Mouse (Mus musculus) heart, postnatal 0 days (tissue): ENCODE results near the gene Ctnnd1. TPM values are rescaled to one million over a fixed set of nuclear protein-coding genes. Genes with fewer than 3 reads are reported as not detected.

ENCODE experiments used
- ATAC-seq: fragments of 200-750 bp; cut with Nextera tagmentation; 2 replicates; pipeline ENCODE4 v1.8.0; 2017; ENCODE audit warnings: low read depth, moderate number of reproducible peaks, moderate library complexity; ENCODE audit not compliant: insufficient read depth
- DNase-seq: peaks from one replicate; pipeline ENCODE4 v3.0.0-alpha.2; 2016; ENCODE audit warnings: low spot score
- H3K27ac ChIP-seq: fragments of 300-500 bp; sonication (generic); 2 replicates; pipeline ENCODE4 v1.5.1; 2014; ENCODE audit warnings: low read depth, mild to moderate bottlenecking
- H3K27me3 ChIP-seq: fragments of 300-500 bp; sonication (generic); 2 replicates; pipeline ENCODE4 v1.6.1; 2014; ENCODE audit warnings: low read length, mixed read lengths; ENCODE audit not compliant: control insufficient read depth, insufficient read depth
- H3K36me3 ChIP-seq: fragments of 300-500 bp; sonication (generic); replicated peaks from 2 replicates; pipeline ENCODE4 v1.6.1; 2014; ENCODE audit warnings: low read length, mixed read lengths; ENCODE audit not compliant: control insufficient read depth, insufficient read depth
- H3K4me1 ChIP-seq: fragments of 300-500 bp; sonication (generic); 2 replicates; pipeline ENCODE4 v1.6.1; 2014; ENCODE audit warnings: antibody characterized with exemption; ENCODE audit not compliant: control insufficient read depth, insufficient read depth
- H3K4me2 ChIP-seq: fragments of 300-500 bp; sonication (generic); 2 replicates; pipeline ENCODE4 v1.6.1; 2014; ENCODE audit warnings: low read depth, mild to moderate bottlenecking, low read length, moderate library complexity
- H3K4me3 ChIP-seq: fragments of 300-500 bp; sonication (generic); 2 replicates; pipeline ENCODE4 v1.5.1; 2014; ENCODE audit warnings: low read depth, low read length
- H3K9ac ChIP-seq: fragments of 300-500 bp; sonication (generic); replicated peaks from 2 replicates; pipeline ENCODE4 v1.6.1; 2014; ENCODE audit warnings: low read depth, low read length, mixed read lengths
- H3K9me3 ChIP-seq: fragments of 300-500 bp; sonication (generic); replicated peaks from 2 replicates; pipeline ENCODE4 v1.6.1; 2016; ENCODE audit warnings: low read length; ENCODE audit not compliant: control insufficient read depth
- CTCF ChIP-seq: IDR thresholded peaks from 2 replicates; pipeline ENCODE4 v1.5.1; 2016; ENCODE audit warnings: antibody characterized with exemption, control low read depth, low read depth
- EP300 ChIP-seq: IDR thresholded peaks from 2 replicates; pipeline ENCODE4 v1.6.1; 2016; ENCODE audit warnings: antibody characterized with exemption, low read depth
- WGBS: fragments of 180-500 bp; shearing (Covaris S2); extraction: QIAGEN DNeasy Blood & Tissue Kit; methylation state at CpG from one replicate; pipeline ENCODE4 v1.1.7; 2014; 5-methylcytosine and 5-hydroxymethylcytosine counted together
- polyA plus RNA-seq: library from polyadenylated mRNA; unstranded; fragments of >200 nt; fragmentation: Nextera tagmentation; extraction: Ambion mirVana; gene quantifications from 2 replicates; pipeline ENCODE4 v1.2.1, GENCODE M21; 2015
- total RNA-seq: library from RNA; depleted of rRNA; stranded (reverse); fragments of >200 nt; gene quantifications from 2 replicates; pipeline ENCODE4 v1.2.3, GENCODE M21; 2014; ENCODE audit warnings: low replicate concordance; rRNA removed

The Ctnnd1 gene
- total and polyA plus RNA-seq, 2 experiments from 2014 or later, result 29.8 to 121 TPM

DNA sequence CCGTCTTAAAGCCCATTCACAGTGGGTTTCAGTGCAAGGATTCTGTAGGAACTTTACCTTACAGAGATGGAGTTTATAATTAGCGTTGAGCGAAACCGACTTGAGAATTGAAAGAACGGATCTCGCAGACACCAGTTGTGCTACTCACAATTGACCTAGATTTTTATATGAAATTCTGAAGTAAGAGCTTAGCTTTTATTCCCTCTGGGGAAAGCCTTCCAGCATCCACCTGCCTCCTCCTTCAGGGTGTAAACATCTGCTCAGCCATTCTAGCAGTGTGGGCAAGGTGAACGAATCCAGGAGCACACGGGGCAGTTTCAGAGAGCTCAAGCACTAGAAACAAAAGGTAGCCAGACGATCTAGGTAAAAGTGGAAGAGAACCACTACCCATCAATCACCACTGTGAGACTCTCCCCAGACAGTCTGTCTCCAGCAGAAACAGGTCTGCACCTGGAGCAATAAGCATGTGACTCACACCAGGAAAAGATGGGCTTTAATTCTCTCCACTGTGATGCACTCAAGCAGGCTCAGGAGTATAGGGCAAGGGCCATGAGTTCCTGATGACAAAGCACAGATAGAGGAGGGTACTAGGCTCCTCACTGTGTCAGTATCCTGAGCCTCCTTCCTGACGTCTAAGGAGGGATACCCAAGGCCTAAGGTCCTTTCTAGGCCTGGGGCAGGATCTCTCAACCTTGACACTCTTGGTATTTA lies 99.0 kb downstream of the Ctnnd1 start:
- H3K27me3 ChIP-seq, result no peaks in the 10 kb centered on the region
- no peak for TF ChIP-seq CTCF
- TF ChIP-seq EP300, result no peak
- no peak overlapping the region for H3K9ac ChIP-seq
- no peak overlapping the region for H3K27ac ChIP-seq
- WGBS, result 82% methylated on average over 10 of the region's 10 CpGs
- DNase-seq (no peak), ATAC-seq (no peak)
- no peaks in the 10 kb centered on the region for H3K36me3 ChIP-seq
- no peaks in the 10 kb centered on the region for H3K9me3 ChIP-seq
- no peak overlapping the region for H3K4me3 ChIP-seq
- no peak overlapping the region for H3K4me2 ChIP-seq
- H3K4me1 ChIP-seq, result no peaks in the 10 kb centered on the region

Other genes starting within 250 kb of the Ctnnd1 start
- 32.3 and 78.2 TPM in 2 replicates for gene Calcrl, start 225.4 kb downstream of the Ctnnd1 start, total RNA-seq
- 26.5 and 28.5 TPM in 2 replicates for gene Calcrl, start 225.4 kb downstream of the Ctnnd1 start, polyA plus RNA-seq
- gene Tfpi, start 174.0 kb downstream of the Ctnnd1 start, total RNA-seq, result 55.2 and 58.1 TPM in 2 replicates
- gene Tfpi, start 174.0 kb downstream of the Ctnnd1 start, polyA plus RNA-seq, result 58.4 and 59.5 TPM in 2 replicates
- not detected in 2 replicates for gene Btbd18, start 8.3 kb upstream of the Ctnnd1 start, total RNA-seq
- gene Btbd18, start 8.3 kb upstream of the Ctnnd1 start, polyA plus RNA-seq, result 0.05 and 0.08 TPM in 2 replicates
- 240 and 350 TPM in 2 replicates for gene Selenoh, start 20.0 kb upstream of the Ctnnd1 start, total RNA-seq
- 137 and 149 TPM in 2 replicates for gene Selenoh, start 20.0 kb upstream of the Ctnnd1 start, polyA plus RNA-seq
- not detected in 2 replicates for gene Gm28635, start 27.3 kb upstream of the Ctnnd1 start, total RNA-seq
- gene Gm28635, start 27.3 kb upstream of the Ctnnd1 start, polyA plus RNA-seq, result not detected in 2 replicates
- gene Med19, start 27.6 kb upstream of the Ctnnd1 start, total RNA-seq, result 8.1 and 41.5 TPM in 2 replicates
- 15.9 and 17.0 TPM in 2 replicates for gene Med19, start 27.6 kb upstream of the Ctnnd1 start, polyA plus RNA-seq
- gene Tmx2, start 28.4 kb upstream of the Ctnnd1 start, total RNA-seq, result 82.7 and 85.6 TPM in 2 replicates
- gene Tmx2, start 28.4 kb upstream of the Ctnnd1 start, polyA plus RNA-seq, result 151 and 159 TPM in 2 replicates
- gene Zdhhc5, start 64.4 kb upstream of the Ctnnd1 start, total RNA-seq, result 46.5 and 46.8 TPM in 2 replicates
- gene Zdhhc5, start 64.4 kb upstream of the Ctnnd1 start, polyA plus RNA-seq, result 20.5 TPM in 2 replicates
- gene Clp1, start 76.6 kb upstream of the Ctnnd1 start, total RNA-seq, result 5.2 and 5.8 TPM in 2 replicates
- gene Clp1, start 76.6 kb upstream of the Ctnnd1 start, polyA plus RNA-seq, result 10.1 and 10.5 TPM in 2 replicates
- gene Ypel4, start 83.3 kb upstream of the Ctnnd1 start, total RNA-seq, result not detected in 2 replicates
- 1.1 and 1.2 TPM in 2 replicates for gene Ypel4, start 83.3 kb upstream of the Ctnnd1 start, polyA plus RNA-seq
- gene Gm19426, start 92.9 kb upstream of the Ctnnd1 start, total RNA-seq, result 4.3 TPM in 1 of 2 replicates, not detected in the other
- 3.0 and 3.1 TPM in 2 replicates for gene Gm19426, start 92.9 kb upstream of the Ctnnd1 start, polyA plus RNA-seq
- gene Serping1, start 124.7 kb upstream of the Ctnnd1 start, total RNA-seq, result 26.3 and 31.2 TPM in 2 replicates
- 37.1 and 38.8 TPM in 2 replicates for gene Serping1, start 124.7 kb upstream of the Ctnnd1 start, polyA plus RNA-seq
- gene Ube2l6, start 148.1 kb upstream of the Ctnnd1 start, total RNA-seq, result 40.0 and 47.0 TPM in 2 replicates
- 29.8 and 36.9 TPM in 2 replicates for gene Ube2l6, start 148.1 kb upstream of the Ctnnd1 start, polyA plus RNA-seq
- not detected in 2 replicates for gene Smtnl1, start 171.9 kb upstream of the Ctnnd1 start, total RNA-seq
- 0.07 and 0.12 TPM in 2 replicates for gene Smtnl1, start 171.9 kb upstream of the Ctnnd1 start, polyA plus RNA-seq
- gene Timm10, start 176.2 kb upstream of the Ctnnd1 start, total RNA-seq, result 117 and 140 TPM in 2 replicates
- gene Timm10, start 176.2 kb upstream of the Ctnnd1 start, polyA plus RNA-seq, result 129 and 133 TPM in 2 replicates
- 3.9 and 14.1 TPM in 2 replicates for gene Slc43a1, start 188.1 kb upstream of the Ctnnd1 start, total RNA-seq
- 2.8 and 2.9 TPM in 2 replicates for gene Slc43a1, start 188.1 kb upstream of the Ctnnd1 start, polyA plus RNA-seq
- gene Rtn4rl2, start 235.9 kb upstream of the Ctnnd1 start, total RNA-seq, result 1.6 and 9.2 TPM in 2 replicates
- gene Rtn4rl2, start 235.9 kb upstream of the Ctnnd1 start, polyA plus RNA-seq, result 0.91 and 1.1 TPM in 2 replicates